Mouse (Mus musculus): ENCODE measurements around the gene Glra4.

DNA sequence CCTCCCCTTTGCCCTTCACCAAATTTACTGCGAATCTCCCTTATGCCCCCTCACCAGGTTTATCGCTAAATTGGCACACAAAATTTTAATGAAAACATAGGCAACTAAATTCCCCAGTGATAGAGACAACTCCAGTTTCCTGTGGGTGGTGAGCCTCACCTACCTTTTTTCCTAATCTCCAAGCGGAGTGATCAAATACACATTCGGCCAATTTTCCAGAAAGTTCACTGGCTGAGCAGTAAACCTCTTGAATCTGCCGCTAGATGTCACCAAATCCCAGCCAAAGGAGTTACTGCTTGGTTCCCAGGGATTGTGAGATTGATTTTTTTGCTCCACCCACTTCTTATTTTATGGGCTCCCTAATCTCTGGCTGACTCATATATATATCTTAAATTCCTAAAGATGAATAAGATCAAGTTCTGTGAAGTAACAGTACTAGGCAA lies 37.3 kb downstream of the Glra4 start:
- TF ChIP-seq TCF12 (IDR thresholded peaks at IDR 0.05; ENCODE audit: low read depth, low read length) (no peak), SMC3 (IDR thresholded peaks at IDR 0.05; ENCODE audit: low read depth, low read length) (peak; percentile 17), E2F4 (IDR thresholded peaks at IDR 0.05; ENCODE audit: insufficient replicate concordance, low read depth, low read length) (no peak), CHD1 (IDR thresholded peaks at IDR 0.05; ENCODE audit: low read depth, low read length) (no peak), MAX (IDR thresholded peaks at IDR 0.05; ENCODE audit: low read length) (no peak), MEF2A (IDR thresholded peaks at IDR 0.05; ENCODE audit: borderline replicate concordance, low read depth, low read length) (no peak), BHLHE40 (IDR thresholded peaks at IDR 0.05; ENCODE audit: low read depth, low read length) (no peak), CTCF (conservative IDR thresholded peaks at IDR 0.05 in 1 of 2, IDR thresholded peaks at IDR 0.05 in 1 of 2; ENCODE audit: low read depth in 2 of 2, low read length in 2 of 2) (peak; percentile 28 to 65; a peak in 2 of 4 replicates), TBP (conservative IDR thresholded peaks at IDR 0.05; ENCODE audit: low read depth, low read length) (no peak), GABPA (IDR thresholded peaks at IDR 0.05; ENCODE audit: insufficient replicate concordance, low read depth, low read length) (no peak), POLR2A (IDR thresholded peaks at IDR 0.05; ENCODE audit: low read depth, low read length) (no peak), ELF1 (IDR thresholded peaks at IDR 0.05; ENCODE audit: low read depth, low read length) (no peak)
